Mouse (Mus musculus) kidney, postnatal 10 days (tissue): ENCODE measurements around the gene Endod1.

Experiments
- DNase-seq: peaks from one replicate; pipeline ENCODE4 v3.0.0; 2021; ENCODE audit warnings: mixed read lengths

Endod1 gene

DNA sequence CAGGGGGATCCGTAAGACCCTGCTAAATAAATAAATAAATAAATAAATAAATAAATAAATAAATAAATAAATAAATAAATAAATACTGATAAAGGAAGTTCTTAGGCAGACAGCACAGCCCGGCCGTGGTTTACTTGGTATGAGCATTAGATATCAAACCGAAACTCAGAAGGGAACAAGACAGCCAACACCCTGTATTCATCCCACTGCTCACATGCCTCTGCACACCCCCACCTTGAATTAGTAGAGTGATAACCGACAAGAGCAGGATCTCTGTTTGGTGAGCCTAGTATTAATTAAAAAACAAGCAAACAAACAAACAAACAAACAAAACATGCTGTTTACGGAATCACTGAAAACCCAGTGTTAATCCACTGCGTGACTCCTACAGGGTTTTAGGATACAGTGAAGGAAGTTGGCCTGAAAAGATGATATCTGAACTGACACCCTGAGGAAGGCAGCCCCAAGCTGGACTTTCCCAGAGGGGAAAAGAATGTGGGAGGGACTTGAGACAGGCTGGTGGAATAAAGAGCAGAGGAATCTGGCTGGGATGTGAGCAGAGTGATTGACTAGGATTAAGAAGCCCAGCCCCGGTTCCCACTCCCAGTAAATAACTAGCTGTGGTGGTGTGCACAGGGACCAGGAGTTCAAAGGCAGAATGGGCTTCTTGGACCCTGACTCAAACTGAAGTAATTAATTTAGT is at the start of gene Endod1:
Gene Endod1 (minus strand): TSS at position 155 of the 703 bp plus-strand sequence.
- DNase-seq = peak; percentile 72

DNA sequence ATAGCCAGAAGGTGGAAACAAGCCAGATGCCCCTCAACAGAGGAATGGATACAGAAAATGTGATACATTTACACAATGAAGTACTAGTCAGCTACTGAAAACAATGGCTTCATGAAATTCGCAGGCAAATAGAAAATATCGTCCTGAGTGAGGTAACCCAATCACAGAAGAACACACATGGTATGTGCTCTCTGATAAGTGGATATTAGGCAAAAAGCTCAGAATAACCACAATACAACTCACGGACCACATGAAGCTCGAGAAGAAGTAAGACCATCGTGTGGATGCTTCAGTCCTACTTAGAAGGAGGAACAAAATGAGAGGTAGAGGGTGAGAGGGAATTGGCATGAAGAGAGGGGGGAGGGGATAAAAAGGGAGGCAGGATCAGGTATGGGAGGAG is 27.8 kb upstream of the Endod1 start:
- DNase-seq = no peak

DNA sequence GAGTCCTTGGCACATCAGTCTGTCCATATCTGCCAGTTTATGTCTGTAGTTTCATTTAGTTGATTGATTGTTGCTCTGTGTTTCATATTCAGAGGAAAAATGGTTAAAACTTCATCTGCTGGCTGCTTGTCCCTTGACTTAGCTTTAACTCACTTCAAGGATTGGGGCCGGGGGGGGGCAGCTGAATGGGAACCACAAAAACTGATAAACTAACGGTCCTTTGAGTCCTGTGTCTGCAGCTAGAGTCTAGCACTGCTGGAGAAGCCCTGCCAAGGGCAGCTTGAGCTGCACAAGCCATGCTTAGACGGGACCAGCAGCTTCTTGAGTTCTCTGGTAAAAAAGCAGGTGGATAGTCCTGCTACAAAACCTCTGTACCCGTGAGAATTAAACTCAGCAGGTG is 26.7 kb upstream of the Endod1 start:
- DNase-seq = no peak

GRCm38 (mm10) chr9:14406056-14406455 is 24.7 kb upstream of the Endod1 start:
- no peak for DNase-seq

DNA sequence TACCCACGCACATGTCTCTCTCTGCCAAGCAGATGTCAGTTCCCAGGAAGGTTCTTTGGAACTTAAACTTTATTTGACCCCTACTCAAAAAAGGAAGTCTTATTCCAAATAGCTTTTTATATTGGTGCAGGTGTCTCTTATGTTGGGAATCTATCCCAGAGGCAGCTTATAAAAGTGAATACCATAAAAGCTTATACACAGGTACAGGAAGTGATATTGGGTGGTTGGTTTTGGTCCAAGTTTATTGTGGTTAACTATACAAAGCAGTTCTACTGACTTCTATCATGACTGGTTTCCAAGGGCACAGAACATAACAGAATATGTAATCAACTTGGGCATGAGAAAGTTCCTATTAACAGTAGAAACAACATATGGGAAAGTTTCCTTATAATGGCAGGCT is 20.8 kb upstream of the Endod1 start:
- DNase-seq = no peak

DNA sequence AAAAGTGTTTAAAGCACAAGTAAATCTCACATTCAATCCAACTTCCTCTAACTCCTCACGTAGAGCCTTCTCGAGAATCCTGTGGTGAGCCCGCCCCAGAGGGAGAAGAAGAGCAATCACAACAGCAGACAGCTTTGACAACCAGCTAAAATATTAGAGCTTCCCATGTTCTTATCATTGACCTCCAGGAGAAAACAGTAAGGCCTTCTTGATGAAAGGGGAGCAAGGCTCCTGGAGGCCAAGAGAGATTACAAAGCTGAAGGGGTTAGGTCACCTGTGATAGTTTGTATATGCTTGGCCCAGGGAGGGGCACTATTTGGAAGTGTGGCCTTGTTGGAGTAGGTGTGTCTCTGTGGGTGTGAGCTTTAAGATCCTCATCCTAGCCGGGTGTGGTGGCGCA is 19.1 kb upstream of the Endod1 start:
- no peak for DNase-seq

DNA sequence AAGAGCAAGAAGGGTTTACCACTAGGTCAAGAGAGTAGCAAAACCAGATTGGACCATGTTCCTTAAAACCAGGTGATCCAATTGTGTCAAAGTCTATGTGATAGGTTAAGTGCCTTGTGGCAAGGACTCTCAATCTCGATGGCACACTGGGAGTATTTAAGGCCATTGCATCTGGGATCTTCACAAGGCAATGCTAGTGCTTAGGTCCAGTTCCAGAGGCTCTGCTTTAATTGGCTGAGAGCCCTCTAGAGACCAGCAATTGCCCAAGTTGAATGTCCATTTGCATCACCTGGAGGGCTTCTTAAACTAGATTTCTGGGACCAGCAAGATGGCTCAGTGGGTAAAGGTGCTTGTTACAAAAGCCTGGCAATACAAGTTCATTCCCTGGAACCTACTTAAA is 17.6 kb upstream of the Endod1 start:
- no peak for DNase-seq

GRCm38 (mm10) chr9:14398084-14398483 is 16.8 kb upstream of the Endod1 start:
- DNase-seq = no peak

GRCm38 (mm10) chr9:14397449-14397819 is 16.1 kb upstream of the Endod1 start:
- no peak for DNase-seq

DNA sequence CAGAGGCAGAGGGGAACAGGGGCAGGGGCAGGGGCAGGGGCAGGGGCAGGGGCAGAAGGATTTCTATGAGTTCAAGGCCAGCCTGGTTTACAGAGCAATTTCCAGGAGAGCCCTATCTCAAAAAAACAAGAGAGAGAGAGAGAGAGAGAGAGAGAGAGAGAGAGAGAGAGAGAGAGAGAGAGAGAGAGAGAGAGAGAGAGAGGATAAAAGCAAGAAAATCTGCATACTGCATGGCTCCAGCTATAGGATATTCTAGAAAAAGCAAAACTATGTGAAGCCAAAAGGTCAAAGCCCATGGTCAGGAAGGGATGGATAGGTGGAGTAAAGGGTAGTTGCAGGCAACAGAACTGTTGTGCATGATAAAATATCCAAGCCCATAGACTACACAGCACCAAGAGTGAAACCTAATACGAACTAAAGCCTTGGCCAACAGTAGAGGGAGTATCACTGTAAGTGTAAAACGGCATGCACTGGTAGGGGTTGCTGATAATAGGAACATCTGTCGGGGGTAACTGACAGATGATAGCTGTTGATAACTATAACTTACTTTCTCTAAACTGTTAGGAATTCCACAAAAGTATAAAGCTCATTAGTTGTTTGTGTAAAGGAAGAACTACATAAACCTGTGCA is 15.6 kb upstream of the Endod1 start:
- no peak for DNase-seq

DNA sequence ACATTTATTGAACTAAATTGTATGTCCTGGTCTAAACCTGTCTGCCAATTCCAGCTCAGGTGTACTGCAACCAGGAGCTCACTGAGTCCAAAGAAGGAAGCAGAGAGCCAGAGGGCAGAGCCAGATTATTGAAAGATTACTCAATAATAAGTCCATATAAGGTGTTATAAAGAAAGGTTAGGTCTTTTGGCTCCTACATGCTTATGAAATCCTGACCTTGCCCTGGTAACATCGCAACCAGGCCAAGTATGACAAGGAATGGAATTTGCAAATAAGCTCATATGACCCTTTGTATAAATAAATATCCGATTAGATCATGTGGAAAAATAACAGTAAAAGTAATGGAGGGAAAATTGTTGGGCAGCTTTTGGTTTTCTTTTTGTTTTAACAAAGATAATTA is 14.8 kb upstream of the Endod1 start:
- DNase-seq = no peak

DNA sequence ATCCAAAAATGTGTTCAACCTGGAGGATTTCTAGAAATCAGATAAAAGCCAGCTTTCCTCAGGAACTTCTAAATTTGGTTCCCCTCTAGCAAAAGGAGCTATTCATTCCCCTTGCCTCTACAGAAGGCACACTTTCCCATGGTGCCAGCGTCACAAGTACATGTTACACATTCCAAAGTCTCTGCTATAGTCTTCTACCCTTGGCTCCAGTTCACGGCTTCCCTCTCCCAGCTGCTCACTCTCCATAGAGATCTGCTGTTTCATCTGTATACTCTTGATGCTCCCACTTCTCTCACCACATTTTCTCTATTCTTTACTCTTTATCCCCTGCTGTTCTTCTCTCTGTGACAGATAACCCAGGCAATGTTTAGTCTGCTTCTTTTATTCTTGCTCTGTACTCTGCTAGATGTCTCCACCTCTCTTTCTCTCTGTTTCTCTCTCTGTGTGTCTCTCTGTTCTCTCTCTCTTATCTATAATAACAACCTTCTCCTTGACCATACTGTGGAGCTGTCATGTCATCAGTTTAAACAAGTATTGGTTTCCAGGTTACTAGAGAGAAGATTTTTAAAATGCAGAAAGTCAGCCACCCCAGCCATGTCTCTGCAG is 13.8 kb upstream of the Endod1 start:
- DNase-seq = no peak

- DNase-seq = no peak
These were observed 10.6 kb upstream of the Endod1 start for GRCm38 (mm10) chr9:14391841-14392318.

DNA sequence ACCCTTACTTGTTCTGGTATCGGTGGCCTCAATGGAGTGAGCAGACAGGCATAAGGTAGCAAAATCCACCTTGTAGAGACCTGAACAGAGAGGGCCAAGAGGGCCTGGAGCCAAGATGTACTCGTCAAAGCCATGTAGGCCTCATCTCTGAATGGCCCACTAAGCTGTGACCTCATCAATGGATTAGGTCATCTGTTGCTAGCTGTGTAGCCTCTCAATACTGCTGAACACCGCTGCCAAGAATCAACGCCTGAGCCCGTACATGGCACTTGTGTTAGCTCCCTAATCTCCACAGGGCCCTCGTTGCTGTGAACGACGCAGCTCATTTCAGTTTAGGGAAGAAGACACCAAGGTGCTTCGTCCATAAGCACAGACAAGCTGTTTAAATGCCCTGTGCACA is 10.0 kb upstream of the Endod1 start:
- no peak for DNase-seq

GRCm38 (mm10) chr9:14390278-14390677 is 9.0 kb upstream of the Endod1 start:
- no peak for DNase-seq

DNA sequence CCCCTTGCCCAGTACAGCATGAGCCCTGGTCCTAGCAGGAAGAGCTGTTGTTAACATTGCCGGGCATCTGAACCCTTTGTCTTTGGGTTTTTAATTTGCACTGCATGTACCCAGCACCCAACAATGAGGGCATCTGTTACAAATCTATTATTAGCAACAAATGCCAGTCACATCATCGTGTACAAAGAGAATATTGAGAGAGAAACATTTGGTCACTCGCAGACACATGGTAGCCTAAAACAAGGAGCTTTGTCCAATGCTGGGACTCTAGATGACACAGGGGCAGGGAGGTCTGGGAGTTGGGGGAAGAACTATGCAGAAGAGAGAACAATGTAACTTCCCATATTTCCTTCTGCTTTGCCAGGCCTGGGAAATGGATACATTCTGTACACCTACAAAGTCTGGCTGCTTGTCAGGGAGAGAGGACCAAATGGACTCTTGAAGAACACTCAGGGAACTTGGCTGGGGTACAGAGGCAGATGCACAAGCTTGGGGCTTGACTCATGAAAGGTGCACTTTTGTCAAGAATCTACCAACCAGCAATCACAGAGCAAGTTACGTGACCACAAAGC is 7.8 kb upstream of the Endod1 start:
- no peak for DNase-seq

DNA sequence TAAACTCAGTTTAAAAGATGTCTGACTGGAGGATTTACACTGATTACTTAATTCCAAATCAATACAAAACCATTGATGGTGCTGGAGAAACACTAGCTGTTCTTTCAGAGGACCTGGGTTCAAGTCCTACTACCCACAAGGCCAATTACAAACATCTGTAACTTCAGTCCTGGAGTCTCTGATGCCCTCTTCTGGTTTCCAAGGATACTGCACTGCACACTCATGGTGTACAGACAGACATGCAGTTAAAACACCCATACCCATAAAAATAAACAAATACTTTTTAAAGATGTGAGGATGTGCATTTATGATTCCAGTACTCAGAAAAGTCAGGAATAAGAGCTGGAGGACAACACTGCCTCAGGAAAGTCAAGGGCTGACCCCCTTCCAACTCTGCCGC is 6.7 kb upstream of the Endod1 start:
- DNase-seq = no peak

- DNase-seq = no peak
These were observed 5.5 kb upstream of the Endod1 start for GRCm38 (mm10) chr9:14386831-14387230.

DNA sequence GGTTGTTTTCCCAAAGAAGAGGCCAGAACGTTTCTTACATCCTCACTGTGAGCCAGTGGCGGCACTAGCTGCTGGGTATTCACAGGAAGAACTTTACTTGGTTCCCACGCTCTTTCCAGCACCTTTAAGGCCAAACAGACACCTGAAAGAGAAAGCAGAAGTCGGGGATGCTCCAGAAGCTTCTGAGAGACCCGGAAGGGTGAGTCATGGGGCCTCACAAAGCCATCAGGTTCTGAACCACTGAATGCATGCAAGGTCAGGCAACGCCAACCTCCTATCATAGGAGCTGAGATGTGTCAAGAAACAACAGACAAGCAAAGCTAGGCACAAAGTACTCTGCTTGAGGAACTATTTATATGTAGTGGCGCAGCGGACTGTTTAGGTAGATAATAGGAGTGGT is 4.4 kb upstream of the Endod1 start:
- DNase-seq = no peak

GRCm38 (mm10) chr9:14383186-14383920 is 2.0 kb upstream of the Endod1 start:
- no peak for DNase-seq

- DNase-seq = no peak
These were observed 1.0 kb upstream of the Endod1 start for GRCm38 (mm10) chr9:14382256-14382791.

GRCm38 (mm10) chr9:14380386-14381285 is 671 bp downstream of the Endod1 start:
- DNase-seq = peak; percentile 92
